Mouse (Mus musculus): ENCODE data around the gene Pdzph1. TPM values are rescaled to one million over a fixed set of nuclear protein-coding genes. Genes with fewer than 3 reads are reported as not detected.

Gene Pdzph1
- polyA plus RNA-seq, 1 experiment from 2014 or later = not detected

DNA sequence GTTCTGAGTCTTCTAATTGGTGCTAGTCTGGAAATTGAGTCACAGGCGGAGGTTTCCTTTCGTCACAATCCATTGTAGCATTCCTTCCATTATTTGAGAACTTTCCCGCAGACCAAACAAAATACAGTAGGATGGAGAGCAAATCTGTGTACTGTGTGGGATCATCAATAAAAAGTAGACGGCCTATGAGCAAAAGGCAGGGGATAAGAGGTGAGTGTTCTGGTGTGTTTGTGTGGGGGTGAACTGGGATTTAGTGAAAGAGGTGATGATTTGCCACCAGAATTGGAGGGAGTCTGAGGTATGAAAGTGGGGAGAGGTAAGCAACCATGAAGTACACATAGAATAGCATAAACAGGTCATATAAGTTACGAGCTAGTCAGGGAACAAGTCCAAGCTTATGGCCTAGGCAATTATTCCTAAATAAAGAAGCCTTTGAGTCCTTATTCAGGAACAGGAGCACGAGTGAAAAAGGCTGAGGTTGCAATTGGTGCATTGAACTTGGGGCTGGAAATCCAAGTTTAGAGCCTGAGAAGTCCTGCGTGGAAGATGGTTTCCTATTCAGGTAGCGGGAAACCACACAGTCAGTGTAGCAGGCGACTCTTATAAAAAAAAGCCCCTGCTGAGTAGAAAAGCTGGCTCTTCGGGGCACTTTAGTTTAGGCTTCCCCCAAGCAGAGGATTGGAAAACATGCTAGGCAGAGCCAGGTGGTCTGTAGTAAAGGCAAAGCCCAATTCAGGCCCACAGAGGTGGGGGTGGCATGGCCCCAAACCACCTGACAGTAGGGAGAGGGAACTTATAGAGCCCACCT is 48.0 kb downstream of the Pdzph1 start:
- Histone ChIP-seq H3K27me3 (ENCODE audit: insufficient read depth, low read length) (no peaks in the 10 kb centered on the region), H3K4me3 (replicated peaks; ENCODE audit: low read depth, low read length) (no peak overlapping the region), H3K4me2 (ENCODE audit: low read length) (no peak overlapping the region), H3K36me3 (ENCODE audit: insufficient read depth, low read length) (no peaks in the 10 kb centered on the region), H3K9ac (ENCODE audit: low read depth, low read length) (no peak overlapping the region), H3K4me1 (replicated peaks; ENCODE audit: insufficient read depth, low read length) (no peaks in the 10 kb centered on the region), H3K27ac (no peak overlapping the region), H3K9me3 (replicated peaks; ENCODE audit: low read length) (no peaks in the 10 kb centered on the region)
- no peak for DNase-seq (ENCODE audit: low spot score)
- 79% methylated on average over 10 of the region's 10 CpGs for WGBS
- TF ChIP-seq CTCF (IDR thresholded peaks at IDR 0.05; ENCODE audit: low read depth) = no peak
- no peak for ATAC-seq (replicated peaks; ENCODE audit: low FRiP score, low read depth)

DNA sequence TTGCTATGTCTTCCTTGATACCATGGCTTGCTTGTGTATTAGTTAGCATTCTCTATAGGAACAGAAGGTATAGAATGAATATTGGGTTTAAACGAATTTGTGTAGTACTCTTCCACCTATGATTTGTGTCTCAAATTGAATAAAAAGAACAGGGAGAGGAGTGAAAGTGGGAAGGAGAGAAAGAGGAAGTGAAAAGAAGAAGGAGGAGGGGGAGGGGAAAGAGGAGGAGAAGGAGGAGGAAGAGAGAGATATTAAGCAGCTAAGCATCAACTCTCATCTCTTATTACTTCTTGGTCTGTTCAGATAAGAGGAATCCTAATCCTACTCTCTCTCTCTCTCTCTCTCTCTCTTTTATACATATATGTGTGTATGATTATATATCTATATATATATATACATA is 52.6 kb downstream of the Pdzph1 start:
- WGBS = 88% methylated on average over 1 of the region's 1 CpGs
- DNase-seq (ENCODE audit: low spot score) = no peak
- no peak for TF ChIP-seq CTCF (IDR thresholded peaks at IDR 0.05; ENCODE audit: low read depth)
- Histone ChIP-seq H3K27ac (no peak overlapping the region), H3K9ac (ENCODE audit: low read depth, low read length) (no peak overlapping the region), H3K4me1 (replicated peaks; ENCODE audit: insufficient read depth, low read length) (no peaks in the 10 kb centered on the region), H3K9me3 (replicated peaks; ENCODE audit: low read length) (no peaks in the 10 kb centered on the region), H3K27me3 (ENCODE audit: insufficient read depth, low read length) (no peaks in the 10 kb centered on the region), H3K4me2 (ENCODE audit: low read length) (no peak overlapping the region), H3K4me3 (replicated peaks; ENCODE audit: low read depth, low read length) (no peak overlapping the region), H3K36me3 (ENCODE audit: insufficient read depth, low read length) (no peaks in the 10 kb centered on the region)
- no peak for ATAC-seq (replicated peaks; ENCODE audit: low FRiP score, low read depth)

DNA sequence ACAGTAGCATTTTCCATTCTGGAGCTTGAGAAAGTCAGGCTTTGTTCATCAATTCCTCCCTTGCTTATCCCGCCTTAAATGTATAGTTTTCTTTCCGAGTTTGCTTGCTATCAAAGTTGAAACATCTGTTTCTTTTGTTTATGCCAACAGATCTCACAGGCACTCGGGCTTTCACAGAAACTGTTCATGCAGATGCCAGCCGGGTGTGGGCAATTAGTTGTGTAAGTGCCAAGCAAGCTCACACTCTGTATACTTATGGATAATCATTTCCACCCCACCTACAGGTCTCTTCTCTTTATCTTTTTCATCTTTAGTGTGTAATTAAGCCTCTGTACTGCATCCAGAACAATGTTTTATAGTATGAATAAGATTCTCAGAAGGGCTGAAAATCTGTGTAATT is 53.6 kb downstream of the Pdzph1 start:
- no peak for DNase-seq (ENCODE audit: low spot score)
- no peak overlapping the region for H3K9ac ChIP-seq (ENCODE audit: low read depth, low read length)
- H3K4me3 ChIP-seq (replicated peaks; ENCODE audit: low read depth, low read length) = no peak overlapping the region
- TF ChIP-seq CTCF (IDR thresholded peaks at IDR 0.05; ENCODE audit: low read depth) = no peak
- H3K27me3 ChIP-seq (ENCODE audit: insufficient read depth, low read length) = no peaks in the 10 kb centered on the region
- WGBS = 61% methylated on average over 4 of the region's 4 CpGs
- no peak for ATAC-seq (replicated peaks; ENCODE audit: low FRiP score, low read depth)
- H3K4me1 ChIP-seq (replicated peaks; ENCODE audit: insufficient read depth, low read length) = no peaks in the 10 kb centered on the region
- no peak overlapping the region for H3K27ac ChIP-seq
- no peaks in the 10 kb centered on the region for H3K9me3 ChIP-seq (replicated peaks; ENCODE audit: low read length)
- H3K4me2 ChIP-seq (ENCODE audit: low read length) = no peak overlapping the region
- H3K36me3 ChIP-seq (ENCODE audit: insufficient read depth, low read length) = no peaks in the 10 kb centered on the region

DNA sequence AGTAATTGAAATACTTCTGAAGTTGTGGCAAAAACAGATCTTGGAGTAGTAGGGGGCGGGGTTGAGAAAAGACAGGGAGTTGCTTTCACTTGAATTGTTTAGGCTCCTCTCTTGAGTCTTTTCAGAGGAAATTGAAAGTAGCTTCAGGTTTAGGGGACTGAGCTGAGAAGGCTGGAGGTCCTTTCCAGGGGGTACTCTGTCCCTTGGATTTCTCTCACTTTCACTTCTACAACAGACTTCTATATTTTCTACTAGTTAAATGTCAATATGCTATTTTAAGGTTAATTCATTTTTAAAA is 58.2 kb downstream of the Pdzph1 start:
- WGBS = 38% methylated on average over 1 of the region's 1 CpGs
- no peaks in the 10 kb centered on the region for H3K9me3 ChIP-seq (replicated peaks; ENCODE audit: low read length)
- H3K9ac ChIP-seq (ENCODE audit: low read depth, low read length) = no peak overlapping the region
- no peak overlapping the region for H3K4me2 ChIP-seq (ENCODE audit: low read length)
- H3K4me1 ChIP-seq (replicated peaks; ENCODE audit: insufficient read depth, low read length) = no peaks in the 10 kb centered on the region
- DNase-seq (ENCODE audit: low spot score) = no peak
- no peak for ATAC-seq (replicated peaks; ENCODE audit: low FRiP score, low read depth)
- H3K27ac ChIP-seq = no peak overlapping the region
- no peaks in the 10 kb centered on the region for H3K27me3 ChIP-seq (ENCODE audit: insufficient read depth, low read length)
- H3K4me3 ChIP-seq (replicated peaks; ENCODE audit: low read depth, low read length) = no peak overlapping the region
- H3K36me3 ChIP-seq (ENCODE audit: insufficient read depth, low read length) = no peaks in the 10 kb centered on the region
- no peak for TF ChIP-seq CTCF (IDR thresholded peaks at IDR 0.05; ENCODE audit: low read depth)

DNA sequence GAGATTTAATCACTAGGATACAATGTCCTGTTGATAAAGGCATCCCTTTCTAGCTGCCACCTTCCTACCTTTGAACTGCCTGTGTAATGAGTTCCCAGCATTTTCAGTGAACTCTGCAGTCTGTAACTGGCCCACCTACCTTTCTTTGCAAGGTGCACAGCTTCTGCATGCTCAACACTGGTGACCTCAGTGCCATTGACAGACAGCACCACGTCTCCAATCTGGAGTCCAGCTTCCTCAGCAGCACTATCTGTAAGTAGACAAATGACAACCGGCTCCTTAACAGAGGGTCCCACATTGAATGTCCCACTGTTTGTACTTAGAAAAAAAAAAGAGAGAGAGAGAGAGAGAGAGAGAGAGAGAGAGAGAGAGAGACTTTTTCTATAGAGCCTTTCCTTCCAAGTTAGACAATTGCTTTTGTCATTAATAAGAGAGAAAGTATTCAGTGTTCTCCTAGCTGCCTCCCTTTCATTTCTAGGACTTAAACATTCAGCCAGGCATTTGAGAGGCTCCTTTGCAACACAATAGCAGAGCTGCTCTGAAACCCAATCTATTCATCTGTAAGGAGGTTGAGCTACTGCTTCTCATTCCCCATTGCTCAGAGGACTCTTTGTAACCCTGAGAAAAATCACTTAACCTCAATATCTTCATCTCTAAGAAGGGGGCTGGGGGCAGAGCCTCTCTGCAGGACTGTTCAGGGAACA is 58.7 kb downstream of the Pdzph1 start:
- DNase-seq (ENCODE audit: low spot score) (peak; percentile 48), ATAC-seq (replicated peaks; ENCODE audit: low FRiP score, low read depth) (no peak)
- no peaks in the 10 kb centered on the region for H3K27me3 ChIP-seq (ENCODE audit: insufficient read depth, low read length)
- TF ChIP-seq CTCF (IDR thresholded peaks at IDR 0.05; ENCODE audit: low read depth) = no peak
- no peaks in the 10 kb centered on the region for H3K36me3 ChIP-seq (ENCODE audit: insufficient read depth, low read length)
- no peak overlapping the region for H3K27ac ChIP-seq
- no peak overlapping the region for H3K4me3 ChIP-seq (replicated peaks; ENCODE audit: low read depth, low read length)
- WGBS = 23% methylated on average over 2 of the region's 2 CpGs
- H3K9me3 ChIP-seq (replicated peaks; ENCODE audit: low read length) = no peaks in the 10 kb centered on the region
- no peaks in the 10 kb centered on the region for H3K4me1 ChIP-seq (replicated peaks; ENCODE audit: insufficient read depth, low read length)
- H3K9ac ChIP-seq (ENCODE audit: low read depth, low read length) = no peak overlapping the region
- no peak overlapping the region for H3K4me2 ChIP-seq (ENCODE audit: low read length)

DNA sequence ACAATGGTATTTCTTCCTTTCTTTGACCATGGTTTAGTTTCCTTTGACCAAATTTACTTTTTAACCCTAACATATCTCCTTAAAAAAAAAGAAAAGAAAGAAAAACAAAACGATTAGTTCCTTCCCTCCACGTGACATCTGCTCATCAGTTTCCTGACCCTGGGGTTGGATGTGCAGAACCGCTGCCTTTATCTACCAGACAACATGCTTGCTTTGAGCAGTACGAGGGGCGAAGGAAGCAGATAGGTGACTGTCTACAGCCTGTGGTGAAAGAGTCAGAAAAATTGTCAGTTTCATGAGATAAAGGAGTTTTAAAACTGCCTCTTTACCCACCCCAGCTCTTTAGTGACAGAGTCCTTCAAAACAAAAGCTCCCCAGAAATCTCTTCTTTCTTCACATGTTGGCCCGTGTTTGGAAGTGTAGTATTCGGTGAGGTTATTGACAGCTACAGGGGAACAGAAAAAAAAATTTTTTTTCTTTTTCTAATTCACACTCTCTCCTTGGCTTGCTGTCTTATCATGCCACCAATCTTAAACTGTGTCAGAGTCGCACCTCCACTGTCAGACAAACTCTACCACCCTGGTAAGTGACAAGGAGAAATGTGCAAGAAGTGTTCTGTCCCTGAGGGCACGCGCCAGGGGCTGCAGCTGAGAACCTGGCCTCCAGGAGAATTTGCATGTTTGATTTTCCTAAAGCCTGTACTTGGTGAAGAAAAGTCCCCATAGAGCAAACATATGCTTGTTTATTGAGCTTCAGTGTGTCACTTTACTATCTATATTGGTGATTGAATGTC is 66.2 kb downstream of the Pdzph1 start:
- no peaks in the 10 kb centered on the region for H3K27me3 ChIP-seq (ENCODE audit: insufficient read depth, low read length)
- DNase-seq (ENCODE audit: low spot score) (no peak), ATAC-seq (replicated peaks; ENCODE audit: low FRiP score, low read depth) (no peak)
- no peak overlapping the region for H3K4me2 ChIP-seq (ENCODE audit: low read length)
- no peak for TF ChIP-seq CTCF (IDR thresholded peaks at IDR 0.05; ENCODE audit: low read depth)
- no peaks in the 10 kb centered on the region for H3K36me3 ChIP-seq (ENCODE audit: insufficient read depth, low read length)
- H3K9me3 ChIP-seq (replicated peaks; ENCODE audit: low read length) = no peaks in the 10 kb centered on the region
- no peak overlapping the region for H3K4me3 ChIP-seq (replicated peaks; ENCODE audit: low read depth, low read length)
- 0 out of 2 replicates have a peak, but pooled peaks cover 6% of the 10 kb centered on the region for H3K4me1 ChIP-seq (replicated peaks; ENCODE audit: insufficient read depth, low read length)
- no peak overlapping the region for H3K27ac ChIP-seq
- H3K9ac ChIP-seq (ENCODE audit: low read depth, low read length) = no peak overlapping the region
- 76% methylated on average over 10 of the region's 10 CpGs for WGBS

All from kidney, postnatal 0 days (tissue).